Mouse (Mus musculus) cerebellum, postnatal 36 days (tissue): ENCODE measurements at regions not wholly inside any gene's neighbourhood (a gene's known extent, or its start where the extent isn't known, plus 50 kb on each side); places are given as distances from the start of the nearest gene placed in this dataset.

Experiments
- DNase-seq, 2 experiments: peaks; one replicate each; pipeline ENCODE4 v3.0.0; 2021 to 2022; ENCODE audit warnings: mixed read lengths in 2 of 2

DNA sequence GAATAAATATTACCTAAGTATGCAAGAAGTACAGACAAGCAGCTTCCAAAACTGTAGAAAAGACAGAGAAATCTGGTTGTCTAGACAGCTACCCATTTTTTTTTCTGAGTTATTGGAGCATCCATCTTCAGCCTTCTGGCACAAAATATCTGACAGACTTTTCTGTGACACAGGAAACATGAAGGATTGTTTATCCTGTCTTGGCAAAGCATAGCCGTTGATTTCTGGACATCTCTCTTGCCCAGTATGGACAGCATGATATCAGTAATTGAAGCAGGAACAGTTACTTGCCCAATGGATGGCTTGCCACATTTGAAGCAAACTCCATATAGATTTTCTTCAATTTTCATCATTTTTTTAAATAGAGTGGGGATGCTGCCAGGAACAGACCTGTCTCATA, 96.1 kb upstream of the Naaladl2 start:
- DNase-seq = peak; percentile 4 to 33

DNA sequence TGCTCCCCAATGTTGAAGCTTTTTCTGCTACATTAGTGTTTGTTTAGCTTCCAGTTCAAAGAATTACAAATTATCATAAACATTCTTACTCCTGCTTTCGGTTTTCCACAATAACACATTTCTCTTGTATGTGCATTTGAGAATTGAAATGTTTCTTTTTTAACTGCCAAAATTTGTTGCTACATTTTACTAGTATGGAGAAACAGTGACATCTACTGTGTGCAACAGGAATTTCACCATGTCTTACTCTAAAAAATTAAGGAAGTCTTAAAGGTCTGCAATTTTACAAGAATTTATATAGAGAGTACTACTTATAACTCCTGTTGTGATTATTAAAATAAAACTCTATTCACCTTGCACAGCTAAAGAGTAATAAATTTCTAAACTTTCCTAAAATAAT, 76.5 kb upstream of the Naaladl2 start:
- DNase-seq = no peak

GRCm38 (mm10) chr3:25208041-25208685, 64.1 kb upstream of the Naaladl2 start:
- DNase-seq = peak; percentile 98 to 99
